Mouse (Mus musculus): ENCODE measurements around the gene Glp2r.

Gene Glp2r

GRCm38 (mm10) chr11:67771053-67771452 is at the start of gene Glp2r:
Gene Glp2r, minus strand, starts transcription at chr11:67771153.
- DNase-seq (ENCODE audit: low read depth, low spot score) = no peak

GRCm38 (mm10) chr11:67820221-67820620 is 49.3 kb upstream of the Glp2r start:
- DNase-seq (ENCODE audit: low read depth, low spot score) = peak; percentile 46

- DNase-seq (ENCODE audit: low read depth, low spot score) = peak; percentile 73
Measured at GRCm38 (mm10) chr11:67819604-67820003, 48.7 kb upstream of the Glp2r start.

- DNase-seq (ENCODE audit: low read depth, low spot score) = peak; percentile 37
Measured at GRCm38 (mm10) chr11:67811535-67811934, 40.6 kb upstream of the Glp2r start.

- peak; percentile 62 for DNase-seq (ENCODE audit: low read depth, low spot score)
Measured at GRCm38 (mm10) chr11:67808051-67808450, 37.1 kb upstream of the Glp2r start.

GRCm38 (mm10) chr11:67806832-67807597 is 36.1 kb upstream of the Glp2r start:
- no peak for DNase-seq (ENCODE audit: low read depth, low spot score)

GRCm38 (mm10) chr11:67805538-67805937 is 34.6 kb upstream of the Glp2r start:
- no peak for DNase-seq (ENCODE audit: low read depth, low spot score)

- DNase-seq (ENCODE audit: low read depth, low spot score) = peak; percentile 42
Measured at GRCm38 (mm10) chr11:67801169-67801568, 30.2 kb upstream of the Glp2r start.

- no peak for DNase-seq (ENCODE audit: low read depth, low spot score)
Measured at GRCm38 (mm10) chr11:67800130-67800723, 29.3 kb upstream of the Glp2r start.

- no peak for DNase-seq (ENCODE audit: low read depth, low spot score)
Measured at GRCm38 (mm10) chr11:67797931-67798330, 27.0 kb upstream of the Glp2r start, which contains the start of gene Dhrs7c. Gene Dhrs7c, plus strand, starts transcription at chr11:67798187.

- no peak for DNase-seq (ENCODE audit: low read depth, low spot score)
Measured at GRCm38 (mm10) chr11:67790182-67790581, 19.2 kb upstream of the Glp2r start.

GRCm38 (mm10) chr11:67774379-67774778 is 3.4 kb upstream of the Glp2r start, which contains the start of gene Gsg1l2:
Gene Gsg1l2, plus strand, starts transcription at chr11:67774608.
- no peak for DNase-seq (ENCODE audit: low read depth, low spot score)

- peak; percentile 92 for DNase-seq (ENCODE audit: low read depth, low spot score)
Measured at GRCm38 (mm10) chr11:67772577-67772976, 1.6 kb upstream of the Glp2r start.

- DNase-seq (ENCODE audit: low read depth, low spot score) = no peak
Measured at GRCm38 (mm10) chr11:67771691-67772090, 738 bp upstream of the Glp2r start.

GRCm38 (mm10) chr11:67757373-67758167 is 13.4 kb downstream of the Glp2r start:
- peak; percentile 55 for DNase-seq (ENCODE audit: low read depth, low spot score)

GRCm38 (mm10) chr11:67756287-67756686 is 14.7 kb downstream of the Glp2r start:
- peak; percentile 51 for DNase-seq (ENCODE audit: low read depth, low spot score)

- peak; percentile 47 for DNase-seq (ENCODE audit: low read depth, low spot score)
Measured at GRCm38 (mm10) chr11:67741569-67741968, 29.4 kb downstream of the Glp2r start.

GRCm38 (mm10) chr11:67738846-67739490 is 32.0 kb downstream of the Glp2r start:
- no peak for DNase-seq (ENCODE audit: low read depth, low spot score)

- DNase-seq (ENCODE audit: low read depth, low spot score) = no peak
Measured at GRCm38 (mm10) chr11:67738345-67738744, 32.6 kb downstream of the Glp2r start.

GRCm38 (mm10) chr11:67734597-67734996 is 36.4 kb downstream of the Glp2r start:
- peak; percentile 83 for DNase-seq (ENCODE audit: low read depth, low spot score)

GRCm38 (mm10) chr11:67733726-67734125 is 37.2 kb downstream of the Glp2r start:
- DNase-seq (ENCODE audit: low read depth, low spot score) = no peak

GRCm38 (mm10) chr11:67731056-67731455 is 39.9 kb downstream of the Glp2r start:
- peak; percentile 58 for DNase-seq (ENCODE audit: low read depth, low spot score)
